Mouse (Mus musculus): ENCODE results near the gene Gpr4.

Gpr4 gene

DNA sequence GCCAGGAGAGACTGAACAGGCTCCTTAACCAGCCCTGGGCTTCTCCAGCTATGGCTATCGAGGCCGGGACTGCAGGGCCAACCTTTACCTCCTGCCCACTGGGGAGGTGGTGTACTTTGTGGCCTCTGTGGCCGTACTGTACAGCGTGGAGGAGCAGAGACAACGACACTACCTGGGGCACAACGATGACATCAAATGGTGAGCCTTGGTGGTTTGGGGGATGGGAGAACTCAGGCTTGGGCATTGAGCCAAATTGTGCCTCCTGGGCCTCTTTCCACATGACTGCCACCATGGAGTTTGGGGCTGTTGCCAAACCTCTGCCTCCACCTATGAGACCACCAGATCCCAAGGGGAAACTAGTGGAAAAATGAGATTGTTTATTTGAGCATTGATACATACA, 27.6 kb upstream of the Gpr4 start:
- no peak for DNase-seq (ENCODE audit: extremely low read depth, insufficient read length, low spot score)

GRCm38 (mm10) chr7:19194676-19195075, 17.7 kb upstream of the Gpr4 start:
- DNase-seq (ENCODE audit: extremely low read depth, insufficient read length, low spot score): no peak

- DNase-seq (ENCODE audit: extremely low read depth, insufficient read length, low spot score): no peak
Measured at GRCm38 (mm10) chr7:19196676-19197075, 15.7 kb upstream of the Gpr4 start.

DNA sequence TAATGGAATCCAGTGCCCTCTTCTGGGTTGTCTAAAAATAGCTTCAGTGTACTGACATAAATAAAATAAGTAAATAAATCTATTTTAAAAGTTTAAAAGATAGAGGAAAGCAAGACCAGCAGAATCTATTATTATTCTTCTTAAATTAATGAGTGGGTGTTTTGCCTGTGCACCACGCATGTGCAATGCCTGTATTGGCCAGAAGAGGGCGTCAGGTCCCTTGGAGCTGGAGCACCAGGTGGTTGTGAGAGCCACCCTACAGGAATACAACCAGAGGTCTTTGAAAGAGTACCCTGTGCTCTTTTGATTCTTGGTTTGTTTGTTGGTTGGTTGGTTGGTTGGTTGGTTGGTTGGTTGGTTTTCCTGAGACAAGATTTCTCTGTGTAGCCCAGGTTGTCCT, 14.4 kb upstream of the Gpr4 start:
- no peak for DNase-seq (ENCODE audit: extremely low read depth, insufficient read length, low spot score)

DNA sequence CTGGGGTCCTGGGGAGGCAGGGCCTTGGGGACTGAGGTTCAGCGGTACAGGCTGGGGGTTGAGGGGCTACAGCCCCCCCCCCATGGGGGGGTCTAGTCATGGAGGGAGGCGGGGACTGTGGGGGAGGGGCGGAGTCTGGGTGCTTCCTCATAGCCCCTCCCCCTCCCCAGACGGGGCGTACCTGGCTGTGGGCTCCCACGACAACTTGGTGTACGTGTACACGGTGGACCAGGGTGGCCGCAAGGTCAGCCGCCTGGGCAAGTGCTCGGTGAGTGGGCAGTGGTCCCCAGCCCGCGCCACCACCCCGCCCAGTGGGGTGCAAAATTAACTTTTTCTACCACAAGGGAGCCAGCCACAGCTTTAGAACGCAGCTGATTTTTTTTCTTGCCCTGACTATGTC, 10.7 kb upstream of the Gpr4 start:
- no peak for DNase-seq (ENCODE audit: extremely low read depth, insufficient read length, low spot score)

DNA sequence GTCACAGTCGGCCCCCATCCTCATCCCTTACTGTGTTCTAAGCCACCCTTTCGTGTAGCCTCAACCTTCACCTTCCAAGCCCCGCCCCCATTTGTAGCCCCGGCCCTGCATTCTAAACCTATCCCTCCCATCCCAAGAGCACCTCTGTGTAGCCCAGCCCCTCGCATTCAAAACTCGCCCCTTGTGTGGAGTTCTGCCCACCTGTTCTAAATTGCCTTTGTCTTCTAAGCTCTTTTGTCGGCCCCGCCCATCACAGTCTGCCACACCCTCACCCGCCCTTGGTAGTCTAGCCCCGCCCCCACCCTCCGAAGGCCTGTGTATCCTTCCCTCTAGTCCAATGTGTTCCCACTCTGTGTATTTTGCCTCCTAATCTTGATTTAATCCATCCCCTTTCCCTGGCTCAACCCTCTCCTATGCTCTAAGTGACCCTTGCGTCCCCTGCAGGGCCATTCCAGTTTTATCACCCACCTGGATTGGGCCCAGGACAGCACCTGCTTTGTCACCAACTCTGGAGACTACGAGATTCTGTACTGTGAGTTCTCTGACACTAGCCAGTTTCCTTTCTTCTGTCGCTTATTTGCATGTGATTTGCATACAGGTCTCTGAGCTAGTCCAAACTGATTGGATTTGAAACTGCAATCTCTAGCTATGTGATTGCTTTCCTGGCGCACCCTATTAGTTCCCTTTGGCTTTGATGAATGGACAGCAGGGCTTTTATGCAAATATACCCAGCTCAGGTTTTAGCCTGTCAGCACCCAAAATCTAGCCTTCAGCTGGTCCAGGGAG, 10.1 kb upstream of the Gpr4 start:
- DNase-seq (ENCODE audit: extremely low read depth, insufficient read length, low spot score): no peak

GRCm38 (mm10) chr7:19208201-19208910, 4.0 kb upstream of the Gpr4 start:
- no peak for DNase-seq (ENCODE audit: extremely low read depth, insufficient read length, low spot score)

DNA sequence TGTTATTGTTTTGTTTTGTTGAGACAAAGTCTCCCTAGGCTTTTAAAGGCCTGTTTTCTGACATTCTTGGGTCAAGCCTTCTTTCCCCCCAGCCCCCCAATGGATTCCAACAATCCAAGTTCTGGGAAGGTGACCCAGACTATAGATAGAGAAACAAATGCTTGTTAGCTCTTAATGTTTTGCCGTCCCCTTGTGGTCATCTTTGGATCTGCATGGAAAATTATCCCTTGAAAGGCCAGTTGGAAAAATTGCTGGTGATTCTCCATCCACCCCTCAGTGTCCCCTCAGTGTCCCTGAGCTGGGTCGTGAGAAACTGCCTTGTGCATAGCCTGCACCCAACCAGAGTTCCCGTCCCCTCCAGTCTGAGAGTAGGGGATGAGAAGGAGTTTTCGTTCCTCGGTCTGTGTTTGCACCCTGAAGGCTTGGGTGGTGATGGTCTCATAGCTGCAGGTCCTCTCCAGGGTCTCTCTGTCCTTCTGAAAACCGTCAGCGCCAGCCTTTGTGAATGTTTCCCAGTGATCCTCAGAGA, 3.3 kb upstream of the Gpr4 start:
- DNase-seq (ENCODE audit: extremely low read depth, insufficient read length, low spot score): no peak

DNA sequence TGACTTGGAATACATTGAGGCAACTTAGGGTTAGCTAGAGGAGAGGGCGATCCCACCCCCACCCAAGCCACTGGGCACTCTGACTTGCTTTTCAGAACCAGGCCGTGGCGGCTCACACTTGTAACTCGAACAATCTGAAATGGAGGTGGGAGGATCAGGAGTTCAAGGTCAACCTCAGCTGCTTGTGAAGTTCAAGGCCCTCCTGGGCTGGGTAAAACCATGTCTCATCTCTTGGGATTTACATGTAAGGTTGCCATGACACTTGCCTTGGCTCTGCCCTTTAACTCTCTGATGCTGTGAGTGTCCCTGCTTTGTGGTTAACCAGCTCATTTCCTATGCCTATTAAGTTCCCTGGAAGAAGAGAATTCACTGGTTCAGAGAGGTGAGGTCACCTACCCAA, 2.8 kb upstream of the Gpr4 start:
- no peak for DNase-seq (ENCODE audit: extremely low read depth, insufficient read length, low spot score)

DNA sequence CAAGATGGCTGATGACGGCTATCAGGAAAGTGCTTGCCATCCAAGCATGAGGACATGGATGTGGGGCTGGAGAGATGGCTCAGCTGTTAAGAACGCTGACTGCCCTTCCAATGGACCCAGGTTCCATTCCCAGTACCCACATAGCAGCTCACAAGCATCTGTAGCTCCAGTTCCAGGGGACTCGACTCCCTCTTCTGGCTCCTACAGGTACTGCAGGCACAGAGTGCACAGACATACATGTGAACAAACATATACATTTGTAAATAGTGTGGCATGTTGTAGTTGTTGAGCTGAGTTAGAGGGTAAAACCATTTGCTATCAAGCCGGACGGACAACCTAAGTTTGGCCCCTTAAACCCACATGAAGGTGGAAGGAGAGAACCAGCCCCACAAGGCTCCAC, 2.3 kb upstream of the Gpr4 start:
- DNase-seq (ENCODE audit: extremely low read depth, insufficient read length, low spot score): no peak

GRCm38 (mm10) chr7:19211041-19211675, 1.2 kb upstream of the Gpr4 start:
- no peak for DNase-seq (ENCODE audit: extremely low read depth, insufficient read length, low spot score)

- DNase-seq (ENCODE audit: extremely low read depth, insufficient read length, low spot score): no peak
Measured at GRCm38 (mm10) chr7:19213385-19213784, 1.0 kb downstream of the Gpr4 start.

DNA sequence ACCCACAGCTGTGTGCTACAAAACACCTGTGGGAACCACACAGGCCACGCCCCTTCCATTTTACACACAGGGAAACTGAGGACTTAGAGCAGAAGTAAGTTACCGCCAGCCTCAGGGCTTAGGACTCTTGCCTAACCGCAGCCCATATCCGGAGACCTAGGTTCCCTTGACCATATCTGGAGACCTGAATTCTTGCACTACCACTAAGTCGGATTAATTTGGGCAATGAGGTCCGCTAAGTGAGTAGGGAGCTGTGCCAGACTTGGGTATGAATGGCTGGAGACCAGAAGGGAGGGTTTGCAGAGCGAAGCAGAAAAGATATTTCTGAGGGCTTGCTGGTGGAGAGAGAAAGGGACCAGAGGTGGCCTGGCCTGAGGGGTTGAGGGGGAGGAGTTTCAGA, 2.0 kb downstream of the Gpr4 start:
- no peak for DNase-seq (ENCODE audit: extremely low read depth, insufficient read length, low spot score)

GRCm38 (mm10) chr7:19214940-19215339, 2.6 kb downstream of the Gpr4 start:
- no peak for DNase-seq (ENCODE audit: extremely low read depth, insufficient read length, low spot score)

GRCm38 (mm10) chr7:19217492-19217891, 5.2 kb downstream of the Gpr4 start:
- DNase-seq (ENCODE audit: extremely low read depth, insufficient read length, low spot score): no peak

DNA sequence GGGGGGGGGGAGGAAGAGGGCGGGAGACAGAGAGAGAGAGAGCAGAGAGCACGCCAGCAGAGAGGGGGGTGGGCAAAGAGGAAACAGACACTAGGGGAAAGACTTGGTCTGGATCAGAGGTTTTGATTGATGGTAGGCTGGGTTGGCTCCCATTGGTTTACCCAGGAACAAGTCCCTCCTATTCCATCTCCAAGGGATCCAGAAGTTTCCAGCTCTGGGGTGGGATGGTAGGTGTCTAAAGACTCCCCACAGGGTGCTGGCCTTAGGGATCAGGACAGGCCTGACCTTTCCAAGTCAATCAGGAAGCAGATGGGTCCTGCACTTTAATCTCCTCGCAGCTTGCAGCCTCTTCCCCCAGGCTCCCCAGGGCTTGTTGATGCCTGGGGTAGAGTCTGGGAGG, 5.6 kb downstream of the Gpr4 start:
- DNase-seq (ENCODE audit: extremely low read depth, insufficient read length, low spot score): no peak

DNA sequence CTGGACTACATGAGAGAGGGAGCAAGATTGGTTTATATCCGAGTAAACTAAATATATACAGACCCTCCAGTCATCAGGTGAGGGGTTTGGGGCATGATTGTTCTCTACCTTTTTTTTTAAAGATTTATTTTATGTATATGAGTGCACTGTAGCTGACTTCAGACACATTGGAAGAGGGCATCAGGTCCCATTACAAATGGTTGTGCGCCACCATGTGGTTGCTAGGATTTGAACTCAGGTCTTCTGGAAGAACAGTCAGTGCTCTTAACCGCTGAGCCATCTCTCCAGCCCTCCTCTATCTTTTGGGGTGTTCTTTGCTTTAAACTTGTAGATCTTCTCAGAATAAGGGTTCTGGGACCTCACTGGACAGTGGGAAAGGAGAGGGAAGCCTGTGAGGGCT, 7.7 kb downstream of the Gpr4 start:
- DNase-seq (ENCODE audit: extremely low read depth, insufficient read length, low spot score): no peak

GRCm38 (mm10) chr7:19222189-19222588, 9.9 kb downstream of the Gpr4 start:
- no peak for DNase-seq (ENCODE audit: extremely low read depth, insufficient read length, low spot score)

DNA sequence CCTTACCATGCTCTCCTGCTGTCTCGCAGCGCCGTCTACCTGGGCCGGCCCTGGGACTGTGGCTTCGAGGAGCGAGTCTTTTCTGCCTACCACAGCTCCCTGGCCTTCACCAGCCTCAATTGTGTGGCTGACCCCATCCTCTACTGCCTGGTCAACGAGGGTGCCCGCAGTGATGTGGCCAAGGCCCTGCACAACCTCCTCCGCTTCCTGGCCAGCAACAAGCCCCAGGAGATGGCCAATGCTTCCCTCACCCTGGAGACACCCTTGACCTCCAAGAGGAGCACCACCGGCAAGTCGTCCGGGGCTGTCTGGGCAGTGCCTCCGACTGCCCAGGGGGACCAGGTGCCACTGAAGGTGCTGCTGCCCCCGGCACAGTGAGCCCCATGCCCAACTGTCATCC, 10.5 kb downstream of the Gpr4 start:
- DNase-seq (ENCODE audit: extremely low read depth, insufficient read length, low spot score): no peak

DNA sequence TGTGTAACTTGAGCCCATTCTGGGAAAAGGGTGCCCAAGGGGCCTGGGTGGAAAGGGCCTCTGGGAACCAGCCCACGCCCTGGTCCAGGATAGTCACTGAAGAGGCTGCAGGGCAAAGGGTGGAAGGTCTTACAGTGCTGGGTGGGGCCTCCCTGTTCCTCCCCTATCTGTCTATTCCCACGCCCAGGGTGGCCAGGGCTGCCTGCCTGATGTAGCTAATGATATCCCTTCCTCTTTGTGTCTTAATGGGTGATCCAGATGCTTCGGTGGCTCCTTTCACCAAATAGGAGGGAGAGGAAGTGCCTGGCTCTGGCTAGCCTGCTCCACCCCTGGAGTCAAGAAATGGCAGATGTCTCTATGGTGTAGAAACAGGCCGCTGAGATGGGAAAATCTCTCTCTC, 12.6 kb downstream of the Gpr4 start:
- no peak for DNase-seq (ENCODE audit: extremely low read depth, insufficient read length, low spot score)

All from 3134 (cell line).